Mouse (Mus musculus) stomach, embryonic 14.5 days (tissue): ENCODE data around the gene Lysmd4. TPM values are rescaled to one million over a fixed set of nuclear protein-coding genes. Genes with fewer than 3 reads are reported as not detected.

Experiments used
- ATAC-seq: fragments of 200-750 bp; cut with Nextera tagmentation; 2 replicates; pipeline ENCODE4 v1.8.0; 2017; ENCODE audit warnings: low read depth, moderate TSS enrichment; ENCODE audit not compliant: insufficient number of reproducible peaks, insufficient read depth, low FRiP score
- H3K27ac ChIP-seq: fragments of 300-500 bp; sonication (generic); 2 replicates; pipeline ENCODE4 v1.5.1; 2014; ENCODE audit warnings: mild to moderate bottlenecking, low read length, moderate library complexity, mixed read lengths
- H3K27me3 ChIP-seq: fragments of 300-500 bp; sonication (generic); 2 replicates; pipeline ENCODE4 v1.6.1; 2014; ENCODE audit warnings: low read length, control low read depth, mixed read lengths; ENCODE audit not compliant: control insufficient read depth, insufficient read depth
- H3K36me3 ChIP-seq: fragments of 300-500 bp; sonication (generic); 2 replicates; pipeline ENCODE4 v1.6.1; 2014; ENCODE audit warnings: mild to moderate bottlenecking, control low read depth, low read length, moderate library complexity, mixed read lengths; ENCODE audit not compliant: control insufficient read depth, insufficient read depth
- H3K4me1 ChIP-seq: fragments of 300-500 bp; sonication (generic); 2 replicates; pipeline ENCODE4 v1.6.1; 2014; ENCODE audit warnings: low read length, control low read depth, mixed read lengths; ENCODE audit not compliant: control insufficient read depth, insufficient read depth
- H3K4me2 ChIP-seq: fragments of 300-500 bp; sonication (generic); replicated peaks from 2 replicates; pipeline ENCODE4 v1.6.1; 2014; ENCODE audit warnings: low read depth, low read length, control low read depth
- H3K4me3 ChIP-seq: fragments of 300-500 bp; sonication (generic); 2 replicates; pipeline ENCODE4 v1.5.1; 2014; ENCODE audit warnings: low read depth, low read length, control low read depth
- H3K9ac ChIP-seq: fragments of 300-500 bp; sonication (generic); replicated peaks from 2 replicates; pipeline ENCODE4 v1.6.1; 2014; ENCODE audit warnings: low read depth, mild to moderate bottlenecking, control low read depth, low read length, moderate library complexity, mixed read lengths
- H3K9me3 ChIP-seq: fragments of 300-500 bp; sonication (generic); 2 replicates; pipeline ENCODE4 v1.6.1; 2016; ENCODE audit warnings: low read depth, low read length, control low read depth; ENCODE audit not compliant: control insufficient read depth
- WGBS: fragments of 180-500 bp; shearing (Covaris S2); extraction: QIAGEN DNeasy Blood & Tissue Kit; methylation state at CpG from one replicate; pipeline ENCODE4 v1.1.7; 2014; 5-methylcytosine and 5-hydroxymethylcytosine counted together
- polyA plus RNA-seq: library from polyadenylated mRNA; unstranded; fragments of >200 nt; fragmentation: Nextera tagmentation; extraction: Ambion mirVana; gene quantifications from 2 replicates; pipeline ENCODE4 v1.2.1, GENCODE M21; 2014

The Lysmd4 gene
- polyA plus RNA-seq, 1 experiment from 2014 or later: 10.2 TPM

DNA sequence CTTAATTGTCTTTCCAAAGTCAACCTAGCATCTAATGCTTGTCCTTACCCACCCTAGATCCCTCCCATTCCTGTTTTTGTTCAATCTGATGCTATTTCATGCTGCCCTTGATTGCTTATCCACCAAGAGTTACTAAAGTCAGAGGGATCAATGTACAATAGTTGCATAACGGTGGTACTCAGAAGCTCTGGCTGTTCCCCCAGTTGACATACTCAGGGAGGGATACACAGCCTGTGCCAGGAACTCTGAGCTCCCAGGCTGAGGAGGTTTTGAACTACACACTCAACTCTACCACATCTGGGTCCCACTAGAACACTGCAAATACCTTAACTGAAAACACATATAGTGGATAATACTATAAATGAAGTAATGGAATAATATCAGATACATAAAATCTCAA, 14.0 kb upstream of the Lysmd4 start:
- Histone ChIP-seq H3K27ac (no peak overlapping the region), H3K4me1 (no peaks in the 10 kb centered on the region), H3K9me3 (no peaks in the 10 kb centered on the region), H3K4me2 (no peak overlapping the region), H3K9ac (no peak overlapping the region), H3K4me3 (no peak overlapping the region), H3K36me3 (no peaks in the 10 kb centered on the region), H3K27me3 (no peaks in the 10 kb centered on the region)
- no peak for ATAC-seq
- 86% methylated on average over 1 of the region's 1 CpGs for WGBS

DNA sequence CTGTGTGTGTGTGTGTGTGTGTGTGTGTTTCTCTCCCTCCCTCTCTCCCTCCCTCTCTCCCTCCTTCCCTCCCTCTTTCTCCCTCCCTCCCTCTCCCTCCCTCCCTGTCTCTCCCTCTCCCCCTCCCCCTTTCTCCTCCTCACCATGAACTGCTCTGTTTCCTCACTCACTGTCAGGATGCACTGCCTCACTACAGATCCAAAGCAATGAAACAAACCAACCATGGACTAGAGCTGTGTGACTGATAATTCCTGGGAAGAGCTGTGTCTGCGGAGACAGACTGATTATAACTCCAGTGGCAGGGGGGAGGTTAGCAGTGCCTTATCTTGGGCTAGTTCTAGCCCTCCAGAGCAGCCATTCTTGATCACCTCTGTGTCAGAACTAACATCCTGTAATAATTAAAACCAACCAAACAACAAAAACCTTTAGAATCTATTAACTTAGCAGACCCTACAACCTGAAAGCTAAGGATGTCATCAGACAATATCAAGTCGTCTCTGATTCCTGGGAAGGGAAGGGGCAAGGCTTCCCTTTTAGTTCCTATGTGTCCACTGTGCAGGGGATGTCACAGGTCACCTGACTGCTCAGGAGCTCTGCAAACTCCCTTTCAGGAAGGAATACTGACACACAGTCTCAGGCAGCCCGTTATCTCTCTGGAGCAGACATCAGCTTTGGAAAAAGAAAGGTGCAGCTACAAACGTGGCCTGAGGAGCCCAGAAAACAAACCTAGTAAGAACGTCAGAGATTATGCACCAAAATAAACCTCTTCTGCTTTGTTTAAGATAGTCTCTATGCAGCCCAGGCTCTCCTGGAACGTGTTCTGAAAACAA, 12.1 kb upstream of the Lysmd4 start:
- H3K9me3 ChIP-seq: no peaks in the 10 kb centered on the region
- no peaks in the 10 kb centered on the region for H3K36me3 ChIP-seq
- no peak overlapping the region for H3K4me2 ChIP-seq
- no peak for ATAC-seq
- WGBS: 70% methylated on average over 6 of the region's 6 CpGs
- H3K27me3 ChIP-seq: no peaks in the 10 kb centered on the region
- H3K4me1 ChIP-seq: no peaks in the 10 kb centered on the region
- no peak overlapping the region for H3K4me3 ChIP-seq
- no peak overlapping the region for H3K9ac ChIP-seq
- no peak overlapping the region for H3K27ac ChIP-seq

DNA sequence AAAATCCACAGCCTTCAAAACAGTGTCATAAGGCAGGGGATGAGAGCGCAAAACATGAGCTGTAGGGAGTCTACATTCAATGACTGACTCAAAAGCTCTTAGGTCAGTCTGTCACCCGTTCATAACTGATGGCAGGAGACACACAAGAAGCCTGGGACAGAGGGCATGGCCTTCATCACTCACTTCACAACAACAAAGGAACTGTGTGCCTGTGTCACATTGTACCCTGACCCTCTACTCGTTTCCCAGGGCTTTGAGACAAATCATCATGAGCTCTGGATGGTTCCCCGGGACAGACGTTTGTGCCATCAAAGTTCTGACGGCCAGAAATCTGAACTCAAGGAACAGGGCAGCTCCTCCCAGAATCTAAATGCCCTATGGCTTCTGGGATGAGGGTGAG, 11.0 kb upstream of the Lysmd4 start:
- ATAC-seq: no peak

DNA sequence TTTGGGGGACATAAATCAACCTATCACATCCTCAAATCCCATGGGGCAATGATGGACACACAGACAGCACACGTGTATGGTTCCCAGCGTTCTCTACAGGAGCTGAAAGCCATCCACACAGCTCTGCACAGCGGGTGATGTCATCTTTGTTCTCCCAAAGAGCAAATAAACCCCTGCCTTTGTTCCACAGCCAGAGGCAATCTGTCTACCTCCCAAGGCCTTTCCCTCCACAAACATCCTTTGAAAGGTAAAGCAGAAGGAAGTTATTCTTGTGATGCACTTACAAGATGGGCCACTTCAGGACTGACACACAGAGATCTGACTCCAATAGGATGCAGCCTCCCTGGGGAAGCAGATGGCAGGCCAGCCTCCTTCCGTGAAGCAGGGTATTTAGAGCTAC, 10.4 kb upstream of the Lysmd4 start:
- Histone ChIP-seq H3K9me3 (no peaks in the 10 kb centered on the region), H3K4me3 (no peak overlapping the region), H3K4me2 (no peak overlapping the region), H3K4me1 (no peaks in the 10 kb centered on the region), H3K9ac (no peak overlapping the region), H3K36me3 (no peaks in the 10 kb centered on the region), H3K27ac (no peak overlapping the region), H3K27me3 (no peaks in the 10 kb centered on the region)
- WGBS: 55% methylated on average over 4 of the region's 4 CpGs
- ATAC-seq: no peak

More for the DNA sequence above, 11.0 kb upstream of the Lysmd4 start:
- no peak overlapping the region for H3K4me3 ChIP-seq
- WGBS: 40% methylated on average over 6 of the region's 6 CpGs
- no peak overlapping the region for H3K9ac ChIP-seq
- H3K4me1 ChIP-seq: no peaks in the 10 kb centered on the region
- no peaks in the 10 kb centered on the region for H3K27me3 ChIP-seq
- no peaks in the 10 kb centered on the region for H3K9me3 ChIP-seq
- no peak overlapping the region for H3K4me2 ChIP-seq
- no peak overlapping the region for H3K27ac ChIP-seq
- no peaks in the 10 kb centered on the region for H3K36me3 ChIP-seq

DNA sequence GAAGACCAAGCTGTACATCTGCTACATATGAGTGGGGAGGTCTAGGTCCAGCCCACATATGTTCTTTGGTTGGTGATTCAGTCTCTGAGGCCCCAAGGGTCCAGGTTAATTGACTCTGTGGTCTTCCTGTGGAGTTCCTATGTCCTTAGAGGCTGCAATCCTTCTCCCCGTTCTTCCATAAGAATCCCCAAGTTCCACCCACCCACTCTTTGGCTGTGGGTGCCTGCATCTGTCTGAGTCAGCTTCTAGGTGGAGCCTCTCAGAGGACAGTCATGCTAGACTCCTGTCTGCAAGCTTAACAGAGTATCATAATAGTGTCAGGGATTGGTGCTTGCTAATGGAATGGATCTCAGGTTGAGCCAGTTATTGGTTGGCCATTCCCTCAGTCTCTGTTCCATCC, 8.8 kb upstream of the Lysmd4 start:
- Histone ChIP-seq H3K27me3 (no peaks in the 10 kb centered on the region), H3K4me2 (no peak overlapping the region), H3K9me3 (no peaks in the 10 kb centered on the region), H3K36me3 (no peaks in the 10 kb centered on the region), H3K4me3 (no peak overlapping the region), H3K27ac (no peak overlapping the region), H3K4me1 (no peaks in the 10 kb centered on the region), H3K9ac (no peak overlapping the region)
- 76% methylated on average over 1 of the region's 1 CpGs for WGBS
- no peak for ATAC-seq

DNA sequence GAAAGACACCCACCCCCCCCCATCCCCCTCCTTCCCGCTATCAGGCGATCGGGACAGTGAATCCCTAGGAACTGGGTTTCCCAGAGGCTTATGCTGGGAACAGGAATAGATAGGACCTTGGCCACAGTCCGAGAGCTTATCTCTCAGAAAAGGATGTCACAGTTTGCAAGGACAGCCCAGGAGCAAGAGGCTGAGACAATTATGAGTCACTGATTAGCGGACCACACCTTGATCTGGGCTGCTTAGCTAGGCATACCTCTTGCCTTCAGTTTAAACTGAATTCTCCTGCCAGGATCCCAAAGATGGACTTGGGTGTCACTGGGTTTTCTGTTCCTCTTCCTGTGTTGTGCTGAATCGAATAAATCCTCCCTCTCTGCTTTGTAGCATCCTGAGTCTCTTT, 6.0 kb upstream of the Lysmd4 start:
- Histone ChIP-seq H3K9ac (no peak overlapping the region), H3K4me3 (no peak overlapping the region), H3K27me3 (no peaks in the 10 kb centered on the region), H3K4me2 (no peak overlapping the region), H3K27ac (no peak overlapping the region), H3K9me3 (no peaks in the 10 kb centered on the region), H3K36me3 (no peaks in the 10 kb centered on the region), H3K4me1 (no peaks in the 10 kb centered on the region)
- WGBS: 85% methylated on average over 6 of the region's 6 CpGs
- ATAC-seq: no peak

DNA sequence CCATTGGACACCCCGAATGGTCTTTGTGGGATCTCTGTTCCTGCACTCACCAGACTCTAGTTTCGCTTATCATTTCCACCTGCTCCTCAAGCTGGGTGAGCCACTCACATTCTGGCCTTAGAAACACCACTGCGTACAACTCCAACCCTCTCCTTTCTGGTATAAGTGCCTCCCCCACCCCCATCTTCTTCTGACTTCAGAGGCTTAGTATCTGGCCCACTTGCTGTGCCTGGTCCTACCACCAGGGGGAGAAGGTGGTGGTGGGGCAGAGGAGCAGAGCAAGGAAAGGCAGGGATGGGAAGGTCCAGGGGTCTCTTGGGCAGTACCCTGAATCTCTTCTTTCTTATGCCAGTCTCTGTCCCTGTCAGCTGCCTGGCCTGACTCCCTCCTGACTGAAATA, 5.3 kb upstream of the Lysmd4 start:
- Histone ChIP-seq H3K27me3 (no peaks in the 10 kb centered on the region), H3K27ac (no peak overlapping the region), H3K4me3 (no peak overlapping the region), H3K9ac (no peak overlapping the region), H3K4me2 (no peak overlapping the region), H3K9me3 (no peaks in the 10 kb centered on the region), H3K36me3 (no peaks in the 10 kb centered on the region), H3K4me1 (no peaks in the 10 kb centered on the region)
- ATAC-seq: no peak
- 72% methylated on average over 3 of the region's 3 CpGs for WGBS

DNA sequence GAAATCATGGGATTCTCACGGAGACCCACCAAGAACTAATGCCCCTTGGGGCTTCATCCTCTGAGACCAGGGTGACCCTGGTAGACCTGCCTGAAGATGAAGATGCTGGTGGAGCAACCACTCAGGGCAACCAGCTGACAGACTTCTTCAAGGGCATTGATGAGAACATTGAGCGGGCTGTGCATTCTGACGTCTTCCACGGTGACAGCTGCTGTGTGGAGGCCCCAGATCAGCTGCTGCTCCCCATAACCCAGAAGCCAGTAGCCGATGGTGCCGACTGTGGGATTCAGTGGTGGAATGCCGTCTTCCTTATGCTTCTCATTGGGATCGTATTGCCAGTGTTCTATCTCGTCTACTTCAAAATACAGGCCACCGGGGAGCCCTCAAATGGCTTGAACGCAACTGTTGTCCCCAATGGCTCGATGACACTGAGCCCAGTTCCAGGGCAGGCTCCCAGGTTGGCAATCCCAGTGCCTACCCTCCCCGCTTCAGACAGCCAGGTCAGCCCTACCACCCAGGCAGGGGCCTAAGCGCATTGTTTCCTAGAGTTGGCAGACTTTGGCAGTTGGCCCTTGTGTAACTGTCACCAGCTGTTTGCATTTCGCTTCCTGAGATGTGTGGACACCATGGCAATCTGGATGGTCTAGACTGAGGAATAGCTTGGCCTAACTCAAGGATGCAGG, 3.7 kb downstream of the Lysmd4 start:
- H3K9ac ChIP-seq: no peak overlapping the region
- H3K36me3 ChIP-seq: peaks cover 8% of the 10 kb centered on the region; the same call in 1 of the 2 replicates
- 0 out of 2 replicates have a peak, but pooled peaks cover 11% of the 10 kb centered on the region for H3K4me1 ChIP-seq
- WGBS: 95% methylated on average over 15 of the region's 15 CpGs
- H3K9me3 ChIP-seq: no peaks in the 10 kb centered on the region
- no peak overlapping the region for H3K4me2 ChIP-seq
- no peak overlapping the region for H3K4me3 ChIP-seq
- H3K27ac ChIP-seq: no peak overlapping the region
- ATAC-seq: no peak
- H3K27me3 ChIP-seq: no peaks in the 10 kb centered on the region
